Mouse (Mus musculus) forebrain, embryonic 12.5 days (tissue): ENCODE measurements around the gene Sptbn2. TPM values are rescaled to one million over a fixed set of nuclear protein-coding genes. Genes with fewer than 3 reads are reported as not detected.

Experiments used
- ATAC-seq: fragments of 200-750 bp; cut with Nextera tagmentation; 2 replicates; pipeline ENCODE4 v1.8.0; 2017; ENCODE audit warnings: moderate TSS enrichment; ENCODE audit not compliant: low FRiP score
- H3K27ac ChIP-seq: fragments of 300-500 bp; sonication (generic); 2 replicates; pipeline ENCODE4 v1.5.1; 2016; ENCODE audit warnings: mild to moderate bottlenecking
- H3K27me3 ChIP-seq: fragments of 300-500 bp; sonication (generic); 2 replicates; pipeline ENCODE4 v1.6.1; 2016; ENCODE audit warnings: mild to moderate bottlenecking
- H3K36me3 ChIP-seq: fragments of 300-500 bp; sonication (generic); replicated peaks from 2 replicates; pipeline ENCODE4 v1.6.1; 2016; ENCODE audit warnings: mild to moderate bottlenecking
- H3K4me1 ChIP-seq: fragments of 300-500 bp; sonication (generic); 2 replicates; pipeline ENCODE4 v1.6.1; 2016
- H3K4me2 ChIP-seq: fragments of 300-500 bp; sonication (generic); 2 replicates; pipeline ENCODE4 v1.6.1; 2016; ENCODE audit warnings: mild to moderate bottlenecking, moderate library complexity
- H3K4me3 ChIP-seq: fragments of 300-500 bp; sonication (generic); replicated peaks from 2 replicates; pipeline ENCODE4 v1.5.1; 2016; ENCODE audit warnings: mild to moderate bottlenecking
- H3K9ac ChIP-seq: fragments of 300-500 bp; sonication (generic); 2 replicates; pipeline ENCODE4 v1.6.1; 2016; ENCODE audit warnings: mild to moderate bottlenecking
- H3K9me3 ChIP-seq: fragments of 300-500 bp; sonication (generic); 2 replicates; pipeline ENCODE4 v1.6.1; 2016
- WGBS: fragments of 180-500 bp; shearing (Covaris S2); methylation state at CpG from one replicate; pipeline ENCODE4 v1.1.7; 2016; 5-methylcytosine and 5-hydroxymethylcytosine counted together
- polyA plus RNA-seq: library from polyadenylated mRNA; unstranded; fragments of >200 nt; fragmentation: Nextera tagmentation; extraction: Ambion mirVana; gene quantifications from 2 replicates; pipeline ENCODE4 v1.2.1, GENCODE M21; 2016

Gene Sptbn2
- 25.2 and 27.3 TPM in 2 replicates for polyA plus RNA-seq

GRCm38 (mm10) chr19:4711098-4711600, at the start of gene Sptbn2:
Gene Sptbn2, plus strand, starts transcription at chr19:4711167.
- peak within 1 kb of the TSS; percentile 88 for H3K27ac ChIP-seq
- ATAC-seq: 0 out of 2 replicates have a peak, but pooled peaks have one; percentile 36
- 9% methylated on average over 13 of the region's 13 CpGs for WGBS
- peak within 1 kb of the TSS; percentile 82 for H3K4me3 ChIP-seq
- no peaks in the 10 kb centered on the region for H3K36me3 ChIP-seq
- H3K9me3 ChIP-seq: no peaks in the 10 kb centered on the region
- peak within 1 kb of the TSS; percentile 93 for H3K9ac ChIP-seq
- peaks cover 28% of the 10 kb centered on the region for H3K27me3 ChIP-seq
- peaks cover 30% of the 10 kb centered on the region for H3K4me1 ChIP-seq
- peak within 1 kb of the TSS; percentile 88 for H3K4me2 ChIP-seq

DNA sequence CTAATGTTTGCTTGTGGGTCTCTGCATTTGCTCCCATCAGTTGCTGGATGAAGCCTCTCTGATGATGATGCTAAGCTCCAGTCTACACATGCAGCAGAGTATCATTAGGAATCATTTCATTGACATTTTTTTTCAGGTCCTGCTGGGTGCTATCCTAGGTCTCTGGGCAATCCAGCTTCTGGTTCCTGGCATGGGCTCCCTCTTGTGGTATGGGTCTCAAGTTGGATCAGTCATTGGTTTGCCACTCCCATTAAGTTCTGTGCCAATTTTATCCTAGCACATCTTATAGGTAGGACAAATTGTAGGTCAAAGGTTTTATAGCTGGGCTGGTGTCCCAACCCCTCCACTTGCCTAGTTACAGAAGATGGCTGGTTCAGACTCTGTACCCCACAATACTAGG, 44.2 kb upstream of the Sptbn2 start:
- Histone ChIP-seq H3K4me2 (no peak overlapping the region), H3K36me3 (no peaks in the 10 kb centered on the region), H3K4me1 (no peaks in the 10 kb centered on the region), H3K9me3 (no peaks in the 10 kb centered on the region), H3K9ac (no peak overlapping the region), H3K4me3 (no peak overlapping the region), H3K27ac (no peak overlapping the region), H3K27me3 (no peaks in the 10 kb centered on the region)
- ATAC-seq: no peak

- Histone ChIP-seq H3K9ac (no peak overlapping the region), H3K36me3 (no peaks in the 10 kb centered on the region), H3K4me2 (no peak overlapping the region), H3K27ac (no peak overlapping the region), H3K9me3 (no peaks in the 10 kb centered on the region), H3K4me1 (no peaks in the 10 kb centered on the region), H3K4me3 (no peak overlapping the region), H3K27me3 (no peaks in the 10 kb centered on the region)
- WGBS: 91% methylated on average over 4 of the region's 4 CpGs
- no peak for ATAC-seq
These were observed 40.2 kb upstream of the Sptbn2 start for GRCm38 (mm10) chr19:4670776-4671175.

DNA sequence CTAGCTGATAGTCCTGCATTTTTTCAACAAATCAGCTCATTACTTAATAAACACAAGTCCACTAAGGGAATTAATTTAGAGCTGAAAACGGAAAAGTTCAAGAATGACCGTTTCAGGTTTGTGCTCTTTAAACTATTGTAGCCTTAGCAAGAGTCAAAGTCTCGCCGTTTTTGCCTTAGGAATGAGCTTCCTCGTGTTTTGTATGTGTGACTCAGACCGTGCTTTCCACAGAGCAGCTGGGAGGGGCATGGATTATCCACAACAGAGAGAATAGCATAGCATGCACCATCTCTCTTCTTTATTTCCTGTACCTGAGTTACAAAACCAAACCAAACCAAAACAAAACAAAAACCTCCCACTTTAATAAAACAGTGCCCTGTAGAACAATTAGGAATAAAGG, 38.6 kb upstream of the Sptbn2 start:
- Histone ChIP-seq H3K4me2 (no peak overlapping the region), H3K9me3 (no peaks in the 10 kb centered on the region), H3K36me3 (no peaks in the 10 kb centered on the region), H3K9ac (no peak overlapping the region), H3K27ac (no peak overlapping the region), H3K27me3 (no peaks in the 10 kb centered on the region), H3K4me3 (no peak overlapping the region), H3K4me1 (no peaks in the 10 kb centered on the region)
- ATAC-seq: no peak
- WGBS: 55% methylated on average over 6 of the region's 6 CpGs

- ATAC-seq: no peak
- H3K4me3 ChIP-seq: no peak overlapping the region
- WGBS: 68% methylated on average over 3 of the region's 3 CpGs
- no peaks in the 10 kb centered on the region for H3K36me3 ChIP-seq
- H3K4me1 ChIP-seq: peaks cover 8% of the 10 kb centered on the region; the same call in 1 of the 2 replicates
- no peak overlapping the region for H3K4me2 ChIP-seq
- no peaks in the 10 kb centered on the region for H3K9me3 ChIP-seq
- no peak overlapping the region for H3K27ac ChIP-seq
- H3K9ac ChIP-seq: no peak overlapping the region
- peaks cover 21% of the 10 kb centered on the region for H3K27me3 ChIP-seq
These were observed 16.6 kb upstream of the Sptbn2 start for GRCm38 (mm10) chr19:4694346-4694745.

GRCm38 (mm10) chr19:4697121-4697520, 13.8 kb upstream of the Sptbn2 start:
- Histone ChIP-seq H3K4me2 (no peak overlapping the region), H3K9me3 (no peaks in the 10 kb centered on the region), H3K36me3 (no peaks in the 10 kb centered on the region), H3K27me3 (peaks cover 41% of the 10 kb centered on the region), H3K27ac (no peak overlapping the region), H3K4me3 (no peak overlapping the region), H3K9ac (no peak overlapping the region), H3K4me1 (peaks cover 8% of the 10 kb centered on the region; the same call in 1 of the 2 replicates)
- 93% methylated on average over 3 of the region's 3 CpGs for WGBS
- ATAC-seq: no peak

DNA sequence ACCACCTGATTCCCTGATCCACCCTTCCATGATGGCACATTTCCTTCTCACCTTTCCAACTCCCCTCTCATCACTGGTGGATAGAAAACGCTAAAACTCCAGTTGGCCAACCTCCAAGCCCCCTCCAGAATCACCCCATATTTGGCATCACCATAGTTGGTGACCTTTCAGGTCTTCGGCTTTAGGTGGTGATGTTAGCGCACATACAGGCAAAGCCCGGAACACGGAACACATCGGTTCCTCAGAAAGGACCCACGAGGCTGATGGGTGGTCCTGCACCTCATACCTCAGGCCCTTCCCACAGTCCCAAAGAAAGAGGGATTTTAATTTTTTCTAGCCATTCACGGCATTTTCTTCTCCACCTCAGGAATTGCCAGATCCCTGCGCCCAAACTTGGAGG, 13.2 kb upstream of the Sptbn2 start:
- peak overlapping the region; percentile 69 for H3K4me2 ChIP-seq
- WGBS: 81% methylated on average over 9 of the region's 9 CpGs
- H3K36me3 ChIP-seq: no peaks in the 10 kb centered on the region
- ATAC-seq: peak; percentile 30
- H3K9ac ChIP-seq: peak overlapping the region; percentile 57
- H3K4me3 ChIP-seq: peak overlapping the region; percentile 53
- peaks cover 12% of the 10 kb centered on the region; the same call in 1 of the 2 replicates for H3K4me1 ChIP-seq
- H3K9me3 ChIP-seq: no peaks in the 10 kb centered on the region
- peaks cover 41% of the 10 kb centered on the region for H3K27me3 ChIP-seq
- H3K27ac ChIP-seq: peak overlapping the region; percentile 63; the same call in 1 of the 2 replicates

GRCm38 (mm10) chr19:4698205-4698677, 12.7 kb upstream of the Sptbn2 start, which contains the start of gene Gm960:
Gene Gm960, minus strand, starts transcription at chr19:4698668.
- Histone ChIP-seq H3K9me3 (no peaks in the 10 kb centered on the region), H3K27me3 (peaks cover 39% of the 10 kb centered on the region), H3K36me3 (no peaks in the 10 kb centered on the region), H3K4me2 (peak within 1 kb of the TSS; percentile 69), H3K4me1 (peaks cover 12% of the 10 kb centered on the region; the same call in 1 of the 2 replicates), H3K9ac (peak within 1 kb of the TSS; percentile 57), H3K4me3 (peak within 1 kb of the TSS; percentile 53), H3K27ac (peak within 1 kb of the TSS; percentile 63)
- peak; percentile 88 for ATAC-seq
- under 1% methylated on average over 40 of the region's 40 CpGs for WGBS

- Histone ChIP-seq H3K4me3 (peak overlapping the region; percentile 53; the same call in 1 of the 2 replicates), H3K27ac (no peak overlapping the region), H3K27me3 (peaks cover 37% of the 10 kb centered on the region), H3K4me1 (peaks cover 12% of the 10 kb centered on the region; the same call in 1 of the 2 replicates), H3K36me3 (no peaks in the 10 kb centered on the region), H3K9me3 (no peaks in the 10 kb centered on the region), H3K4me2 (peak overlapping the region; percentile 69), H3K9ac (no peak overlapping the region)
- 36% methylated on average over 8 of the region's 8 CpGs for WGBS
- ATAC-seq: no peak
These were observed 12.1 kb upstream of the Sptbn2 start for GRCm38 (mm10) chr19:4698856-4699255.

- H3K4me3 ChIP-seq: no peak overlapping the region
- 81% methylated on average over 5 of the region's 5 CpGs for WGBS
- peaks cover 37% of the 10 kb centered on the region for H3K27me3 ChIP-seq
- H3K4me1 ChIP-seq: peaks cover 12% of the 10 kb centered on the region; the same call in 1 of the 2 replicates
- H3K9me3 ChIP-seq: no peaks in the 10 kb centered on the region
- no peak overlapping the region for H3K27ac ChIP-seq
- ATAC-seq: no peak
- no peaks in the 10 kb centered on the region for H3K36me3 ChIP-seq
- no peak overlapping the region for H3K4me2 ChIP-seq
- no peak overlapping the region for H3K9ac ChIP-seq
These were observed 11.1 kb upstream of the Sptbn2 start for GRCm38 (mm10) chr19:4699821-4700220.

DNA sequence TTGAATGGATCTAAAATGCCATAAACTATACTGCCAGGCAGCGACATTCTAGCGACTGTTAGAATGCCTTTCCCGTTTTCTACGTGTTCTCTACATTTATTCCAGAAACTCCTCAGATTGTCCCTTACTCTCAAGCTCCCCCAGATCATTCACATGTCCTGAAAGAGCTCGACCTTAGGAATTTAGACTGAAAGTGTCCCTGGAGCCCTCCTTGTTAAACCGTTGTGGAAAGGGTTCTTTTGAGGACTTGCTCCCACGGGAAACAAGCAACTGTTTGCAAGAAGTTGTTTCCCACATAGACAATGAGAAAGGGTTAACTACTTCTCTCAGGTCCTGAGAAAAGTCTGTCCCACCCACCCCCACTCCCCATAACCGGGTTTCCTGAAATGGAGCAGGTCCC, 10.3 kb upstream of the Sptbn2 start:
- H3K27ac ChIP-seq: no peak overlapping the region
- no peak for ATAC-seq
- H3K4me1 ChIP-seq: peaks cover 12% of the 10 kb centered on the region; the same call in 1 of the 2 replicates
- no peak overlapping the region for H3K4me2 ChIP-seq
- 77% methylated on average over 8 of the region's 8 CpGs for WGBS
- H3K9ac ChIP-seq: no peak overlapping the region
- H3K27me3 ChIP-seq: peaks cover 37% of the 10 kb centered on the region
- H3K36me3 ChIP-seq: no peaks in the 10 kb centered on the region
- no peak overlapping the region for H3K4me3 ChIP-seq
- H3K9me3 ChIP-seq: no peaks in the 10 kb centered on the region

DNA sequence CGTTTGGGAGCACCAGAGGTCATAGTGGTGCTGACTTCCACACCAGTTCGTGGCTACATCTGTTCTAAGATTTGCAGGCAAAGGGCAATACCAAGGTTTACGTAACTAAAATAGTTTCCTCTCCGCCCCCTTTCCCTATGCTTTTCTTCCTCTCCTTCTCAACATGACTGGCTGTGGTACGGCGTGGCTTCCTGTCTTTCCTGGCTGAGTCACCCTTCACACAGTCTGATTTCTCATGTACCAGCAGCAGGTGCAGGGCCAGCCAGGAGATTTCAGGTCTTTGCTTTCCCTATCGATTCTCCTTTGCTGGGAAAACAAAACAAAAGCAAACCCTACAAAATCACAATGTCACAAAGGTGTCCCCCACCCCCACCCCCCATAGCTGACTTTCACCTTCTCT, 9.7 kb upstream of the Sptbn2 start:
- no peak overlapping the region for H3K4me2 ChIP-seq
- H3K9me3 ChIP-seq: no peaks in the 10 kb centered on the region
- no peak overlapping the region for H3K27ac ChIP-seq
- WGBS: 75% methylated on average over 7 of the region's 7 CpGs
- ATAC-seq: no peak
- peaks cover 12% of the 10 kb centered on the region; the same call in 1 of the 2 replicates for H3K4me1 ChIP-seq
- peaks cover 37% of the 10 kb centered on the region for H3K27me3 ChIP-seq
- H3K9ac ChIP-seq: no peak overlapping the region
- no peak overlapping the region for H3K4me3 ChIP-seq
- no peaks in the 10 kb centered on the region for H3K36me3 ChIP-seq

DNA sequence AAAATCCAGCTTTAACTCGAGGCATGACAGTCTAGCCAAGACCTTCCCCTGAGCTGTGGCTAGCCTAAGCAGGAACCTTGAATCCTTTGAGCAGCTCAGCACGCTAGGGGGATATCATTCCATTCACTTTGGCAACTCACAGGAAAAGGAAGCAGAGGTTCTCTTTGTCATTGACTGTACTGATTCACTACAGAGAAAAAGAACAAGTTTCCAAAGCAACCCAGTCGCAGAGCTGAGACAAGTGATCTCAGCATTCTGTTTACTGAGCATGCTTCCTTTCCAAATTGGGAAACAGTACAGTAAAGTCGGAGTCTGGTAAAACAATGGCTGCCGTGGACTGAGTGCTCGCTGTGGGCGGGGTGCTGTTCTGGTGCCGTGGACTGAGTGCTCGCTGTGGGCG, 2.2 kb upstream of the Sptbn2 start:
- WGBS: 89% methylated on average over 10 of the region's 10 CpGs
- Histone ChIP-seq H3K9me3 (no peaks in the 10 kb centered on the region), H3K36me3 (no peaks in the 10 kb centered on the region), H3K27me3 (peaks cover 25% of the 10 kb centered on the region), H3K27ac (no peak overlapping the region), H3K4me2 (no peak overlapping the region), H3K4me1 (peaks cover 17% of the 10 kb centered on the region), H3K9ac (no peak overlapping the region), H3K4me3 (no peak overlapping the region)
- ATAC-seq: no peak
